Mouse (Mus musculus) thymus, adult 2 months (tissue): Measurements from ENCODE around the gene Slc35e3. TPM values are rescaled to one million over a fixed set of nuclear protein-coding genes. Genes with fewer than 3 reads are reported as not detected.

Experiments used
- DNase-seq: peaks from one replicate; pipeline ENCODE4 v3.0.0; 2021
- H3K27ac ChIP-seq: fragments of 200-500 bp; 2 replicates; pipeline ENCODE4 v1.5.1; 2012; ENCODE audit warnings: low read length, control low read depth; ENCODE audit not compliant: control insufficient read depth, insufficient read depth
- H3K27me3 ChIP-seq: fragments of 200-500 bp; 2 replicates; pipeline ENCODE4 v1.6.1; 2012; ENCODE audit warnings: mild to moderate bottlenecking, low read length, moderate library complexity, mixed read lengths; ENCODE audit not compliant: control insufficient read depth, insufficient read depth
- H3K36me3 ChIP-seq: fragments of 200-500 bp; 2 replicates; pipeline ENCODE4 v1.6.1; 2012; ENCODE audit warnings: mild to moderate bottlenecking, low read length, moderate library complexity; ENCODE audit not compliant: control insufficient read depth, insufficient read depth
- H3K4me1 ChIP-seq: fragments of 200-500 bp; replicated peaks from 2 replicates; pipeline ENCODE4 v1.6.1; 2012; ENCODE audit warnings: low read length; ENCODE audit not compliant: control insufficient read depth, insufficient read depth
- H3K4me3 ChIP-seq: fragments of 200-500 bp; 2 replicates; pipeline ENCODE4 v1.5.1; 2012; ENCODE audit warnings: mild to moderate bottlenecking, low read length, control low read depth, moderate library complexity; ENCODE audit not compliant: control insufficient read depth, insufficient read depth
- CTCF ChIP-seq: fragments of 200-500 bp; IDR thresholded peaks from 2 replicates; pipeline ENCODE4 v1.5.1; 2012; ENCODE audit warnings: mild to moderate bottlenecking, control low read depth, low read length, moderate library complexity, borderline replicate concordance; ENCODE audit not compliant: control insufficient read depth, poor library complexity, insufficient read depth; ENCODE audit errors: extremely low read depth
- POLR2A ChIP-seq: fragments of 200-500 bp; IDR thresholded peaks from 2 replicates; pipeline ENCODE4 v1.6.1; 2012; ENCODE audit warnings: mild to moderate bottlenecking, low read length, control low read depth, moderate library complexity; ENCODE audit not compliant: control insufficient read depth, poor library complexity, insufficient read depth; ENCODE audit errors: extremely low read depth
- WGBS: fragments of 180-500 bp; shearing (Covaris S2); methylation state at CpG from one replicate; pipeline ENCODE4 v1.1.7; 2018; 5-methylcytosine and 5-hydroxymethylcytosine counted together
- polyA plus RNA-seq: library from polyadenylated mRNA; depleted of rRNA; stranded (reverse); fragments of >200 nt; gene quantifications from 2 replicates; pipeline ENCODE4 v1.2.3, GENCODE M21; 2012

Slc35e3 gene
- polyA plus RNA-seq, 1 experiment: 13.8 TPM

GRCm38 (mm10) chr10:117757259-117757658 is 11.1 kb upstream of the Slc35e3 start:
- Histone ChIP-seq H3K36me3 (peaks cover 56% of the 10 kb centered on the region), H3K27me3 (no peaks in the 10 kb centered on the region), H3K4me3 (no peak overlapping the region), H3K4me1 (peaks cover 16% of the 10 kb centered on the region), H3K27ac (no peak overlapping the region)
- DNase-seq: no peak
- WGBS: 98% methylated on average over 1 of the region's 1 CpGs
- no peak for TF ChIP-seq POLR2A
- TF ChIP-seq CTCF: no peak

GRCm38 (mm10) chr10:117756784-117757183 is 10.6 kb upstream of the Slc35e3 start:
- Histone ChIP-seq H3K27me3 (no peaks in the 10 kb centered on the region), H3K36me3 (peaks cover 51% of the 10 kb centered on the region), H3K4me3 (no peak overlapping the region), H3K4me1 (peaks cover 16% of the 10 kb centered on the region), H3K27ac (no peak overlapping the region)
- no peak for DNase-seq
- TF ChIP-seq CTCF (no peak), POLR2A (no peak)
- 98% methylated on average over 5 of the region's 5 CpGs for WGBS

- H3K4me1 ChIP-seq: peaks cover 16% of the 10 kb centered on the region
- no peak for DNase-seq
- peak overlapping the region; percentile 94 for H3K27ac ChIP-seq
- 70% methylated on average over 11 of the region's 11 CpGs for WGBS
- TF ChIP-seq CTCF: no peak
- TF ChIP-seq POLR2A: no peak
- H3K27me3 ChIP-seq: no peaks in the 10 kb centered on the region
- H3K36me3 ChIP-seq: peaks cover 43% of the 10 kb centered on the region
- peak overlapping the region; percentile 11 for H3K4me3 ChIP-seq
Observed at GRCm38 (mm10) chr10:117755799-117756467, 9.8 kb upstream of the Slc35e3 start.

GRCm38 (mm10) chr10:117755086-117755798 is 9.1 kb upstream of the Slc35e3 start:
- peak overlapping the region; percentile 94 for H3K27ac ChIP-seq
- TF ChIP-seq CTCF: no peak
- TF ChIP-seq POLR2A: no peak
- DNase-seq: peak; percentile 68
- no peaks in the 10 kb centered on the region for H3K27me3 ChIP-seq
- peak overlapping the region; percentile 11 for H3K4me3 ChIP-seq
- WGBS: 14% methylated on average over 13 of the region's 13 CpGs
- H3K36me3 ChIP-seq: peaks cover 40% of the 10 kb centered on the region
- H3K4me1 ChIP-seq: peaks cover 16% of the 10 kb centered on the region

- TF ChIP-seq POLR2A (no peak), CTCF (no peak)
- DNase-seq: peak; percentile 6
- Histone ChIP-seq H3K36me3 (peaks cover 40% of the 10 kb centered on the region), H3K4me1 (peaks cover 16% of the 10 kb centered on the region), H3K4me3 (no peak overlapping the region), H3K27ac (peak overlapping the region; percentile 94), H3K27me3 (no peaks in the 10 kb centered on the region)
- whole genome bisulfite sequencing: 67% methylated on average over 7 of the region's 7 CpGs
Observed at GRCm38 (mm10) chr10:117754609-117754940, 8.4 kb upstream of the Slc35e3 start.

- Histone ChIP-seq H3K4me1 (peaks cover 16% of the 10 kb centered on the region), H3K27me3 (no peaks in the 10 kb centered on the region), H3K27ac (peak overlapping the region; percentile 94), H3K4me3 (no peak overlapping the region), H3K36me3 (peaks cover 37% of the 10 kb centered on the region)
- TF ChIP-seq POLR2A (no peak), CTCF (no peak)
- no peak for DNase-seq
- WGBS: 97% methylated on average over 8 of the region's 8 CpGs
Observed at GRCm38 (mm10) chr10:117753711-117754608, 7.8 kb upstream of the Slc35e3 start.
